Mouse (Mus musculus) NIH3T3 (cell line): ENCODE data around the gene B3gnt3.
"Not testable (repeated sequence)": the region's sequence is repeated elsewhere in the genome, so short reads cannot be mapped to it uniquely, and the experiment has no call there.

ENCODE experiments used
- DNase-seq: peaks from one replicate; pipeline ENCODE4 v3.0.0-alpha.2; 2012; ENCODE audit warnings: low read depth

B3gnt3 gene

GRCm38 (mm10) chr8:71711574-71711973, 10.0 kb upstream of the B3gnt3 start:
- DNase-seq: no peak

- DNase-seq: peak; percentile 78
Observed at GRCm38 (mm10) chr8:71709800-71710446, 8.3 kb upstream of the B3gnt3 start.

GRCm38 (mm10) chr8:71709134-71709799, 7.7 kb upstream of the B3gnt3 start:
- DNase-seq: no peak

GRCm38 (mm10) chr8:71707874-71708273, 6.3 kb upstream of the B3gnt3 start:
- peak; percentile 75 for DNase-seq

GRCm38 (mm10) chr8:71703400-71703799, 1.8 kb upstream of the B3gnt3 start:
- not testable (repeated sequence) for DNase-seq

- DNase-seq: no peak
Observed at GRCm38 (mm10) chr8:71702923-71703322, 1.3 kb upstream of the B3gnt3 start.

- DNase-seq: peak; percentile 37
Observed at GRCm38 (mm10) chr8:71702087-71702432, 471 bp upstream of the B3gnt3 start.

GRCm38 (mm10) chr8:71700493-71701269, 908 bp downstream of the B3gnt3 start:
- no peak for DNase-seq

GRCm38 (mm10) chr8:71695456-71695855, 6.1 kb downstream of the B3gnt3 start:
- DNase-seq: not testable (repeated sequence)

- DNase-seq: no peak
Observed at GRCm38 (mm10) chr8:71693166-71694041, 8.2 kb downstream of the B3gnt3 start.

- no peak for DNase-seq
Observed at GRCm38 (mm10) chr8:71692509-71692908, 9.1 kb downstream of the B3gnt3 start.

- no peak for DNase-seq
Observed at GRCm38 (mm10) chr8:71689028-71689427, 12.6 kb downstream of the B3gnt3 start, which contains the start of gene Insl3. TSS of gene Insl3 (plus strand) at chr8:71689214.

- DNase-seq: no peak
Observed at GRCm38 (mm10) chr8:71687616-71688015, 14.0 kb downstream of the B3gnt3 start.

- no peak for DNase-seq
Observed at GRCm38 (mm10) chr8:71686143-71686734, 15.3 kb downstream of the B3gnt3 start.

GRCm38 (mm10) chr8:71685573-71685972, 16.0 kb downstream of the B3gnt3 start:
- DNase-seq: no peak

GRCm38 (mm10) chr8:71684701-71685100, 16.9 kb downstream of the B3gnt3 start:
- no peak for DNase-seq

GRCm38 (mm10) chr8:71682832-71683231, 18.8 kb downstream of the B3gnt3 start:
- DNase-seq: no peak

GRCm38 (mm10) chr8:71681369-71681915, 20.1 kb downstream of the B3gnt3 start:
- no peak for DNase-seq

- DNase-seq: no peak
Observed at GRCm38 (mm10) chr8:71680471-71680870, 21.1 kb downstream of the B3gnt3 start.

GRCm38 (mm10) chr8:71679550-71680168, 21.9 kb downstream of the B3gnt3 start:
- no peak for DNase-seq

GRCm38 (mm10) chr8:71679116-71679515, 22.5 kb downstream of the B3gnt3 start:
- DNase-seq: no peak
